Mouse (Mus musculus): ENCODE results near the gene Id1.

Gene Id1

DNA sequence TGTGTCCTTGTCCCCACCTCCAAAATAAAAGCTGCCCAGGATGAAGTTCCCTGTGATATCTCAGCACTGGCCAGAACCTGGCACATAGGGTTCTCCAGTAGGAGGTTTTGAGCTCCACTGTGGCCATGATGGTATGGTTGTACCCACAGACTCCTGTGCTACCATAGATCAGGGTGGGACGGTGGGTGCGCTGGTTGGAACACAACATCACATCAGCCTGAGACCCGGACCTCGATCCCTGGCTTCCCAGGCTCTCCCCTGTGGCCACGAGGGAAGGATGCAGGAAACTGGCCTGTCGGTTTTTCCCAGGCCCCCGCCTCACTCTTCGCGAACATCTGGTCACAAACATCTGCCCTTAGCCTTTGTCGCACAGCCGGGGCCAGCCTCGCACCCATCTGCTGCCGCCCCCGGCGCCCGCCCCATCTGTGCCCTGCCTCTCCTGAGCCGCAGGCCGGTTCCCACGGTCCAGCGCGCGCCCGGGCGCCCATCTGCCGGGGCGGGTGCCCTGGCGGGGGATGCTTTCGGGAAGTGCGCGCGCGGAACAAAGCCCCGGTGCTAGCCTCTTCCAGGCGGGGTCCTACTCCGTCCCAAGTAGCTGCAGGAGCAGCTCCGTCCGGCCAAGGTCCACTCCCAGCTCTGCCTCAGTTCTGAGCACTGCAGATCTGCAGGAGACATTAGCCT lies 12.3 kb upstream of the Id1 start:
- no peak for DNase-seq (ENCODE audit: low spot score)

DNA sequence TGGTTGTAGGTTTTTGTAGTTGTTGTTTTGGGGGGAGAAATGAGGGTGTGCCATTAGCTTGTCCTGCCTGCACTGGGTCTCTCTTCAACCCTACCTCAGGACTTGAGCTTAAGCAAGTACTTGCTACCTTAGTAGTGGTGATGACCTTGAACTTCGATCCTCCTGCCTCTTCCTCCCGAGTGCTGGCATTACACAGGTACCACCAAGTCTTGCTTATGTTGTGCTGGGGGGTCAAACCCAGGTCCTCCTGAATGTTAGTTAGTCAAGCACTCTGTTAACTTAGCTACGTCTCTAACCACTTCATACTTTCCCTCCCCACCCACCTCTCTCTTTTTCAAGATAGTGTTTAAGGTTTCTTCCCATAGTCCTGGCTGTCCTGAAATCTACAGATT lies 11.7 kb upstream of the Id1 start:
- DNase-seq (ENCODE audit: low spot score) = no peak

DNA sequence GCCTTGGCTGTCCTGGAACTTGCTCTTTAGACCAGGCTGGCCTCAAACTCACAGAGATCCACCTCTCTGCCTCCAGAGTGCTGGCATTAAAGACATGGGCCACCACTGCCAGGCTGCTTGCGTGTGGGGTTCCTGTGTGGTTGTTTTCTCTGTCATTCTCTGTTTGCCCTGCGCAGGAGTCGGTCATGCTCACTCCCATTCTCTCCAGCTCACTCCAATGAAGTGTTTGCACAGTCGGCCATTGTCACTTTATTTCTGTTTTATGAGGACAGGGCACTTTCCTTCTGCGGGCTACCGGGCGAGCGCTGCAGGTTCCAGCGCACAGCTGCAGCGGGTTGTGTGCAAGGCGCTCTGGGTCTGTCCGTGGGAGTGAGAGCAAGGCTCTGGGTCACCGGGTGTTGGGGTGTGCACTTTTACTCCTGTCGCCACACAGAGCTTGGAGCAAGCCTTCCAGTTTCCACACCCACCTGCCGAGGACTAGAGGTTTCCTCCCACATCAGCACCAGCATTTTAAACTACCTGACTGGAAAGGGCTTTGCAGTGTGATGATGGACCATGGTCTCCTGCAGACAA lies 10.8 kb upstream of the Id1 start:
- no peak for DNase-seq (ENCODE audit: low spot score)

DNA sequence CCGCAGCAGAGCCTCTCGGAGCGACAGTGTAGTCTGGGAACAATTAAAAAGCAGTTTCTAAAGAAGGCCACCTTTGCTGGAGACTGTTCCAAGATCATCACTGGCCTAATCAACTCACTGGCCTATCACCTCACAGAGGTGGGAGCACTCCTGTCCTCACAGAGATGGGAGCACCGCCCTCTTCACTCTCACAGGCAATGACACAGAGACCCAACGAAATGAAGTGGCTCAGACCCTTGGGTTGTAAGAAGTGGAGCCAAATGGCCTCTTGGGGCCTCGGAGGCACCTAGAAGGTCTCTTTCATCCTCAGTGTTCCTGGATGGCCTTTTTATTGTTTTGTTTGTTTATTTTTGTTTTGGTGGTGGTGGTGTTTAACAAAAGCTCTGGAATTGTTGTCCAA lies 9.8 kb upstream of the Id1 start:
- no peak for DNase-seq (ENCODE audit: low spot score)

DNA sequence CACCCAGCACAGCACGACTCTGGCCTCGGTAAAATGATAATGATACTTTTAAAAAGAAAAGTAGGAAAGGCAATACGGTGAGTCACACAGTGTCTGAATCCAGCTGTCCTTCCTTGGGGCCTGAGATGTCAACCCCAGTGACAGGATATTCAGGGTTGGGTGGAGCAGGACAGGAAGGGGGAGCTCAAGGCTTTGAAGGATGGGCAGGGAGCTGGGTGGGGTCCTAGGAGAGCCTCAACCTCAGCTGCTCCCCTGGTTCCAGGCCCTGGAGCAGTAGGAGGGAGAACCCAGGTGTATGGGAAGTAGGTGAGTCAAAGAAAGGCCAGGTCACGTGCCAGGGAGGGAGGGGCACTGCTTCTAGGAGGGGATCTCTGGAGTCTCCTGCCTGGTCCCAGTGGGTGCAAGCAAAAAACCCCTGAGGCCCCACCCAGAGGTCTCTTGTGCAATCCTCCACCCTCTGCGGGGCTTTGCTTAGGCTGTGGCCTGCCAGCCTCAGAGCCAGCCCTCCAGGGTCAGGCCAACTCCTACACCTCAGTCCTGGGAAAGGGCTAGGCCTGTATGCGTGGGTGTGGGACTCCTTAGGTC lies 9.2 kb upstream of the Id1 start:
- DNase-seq (ENCODE audit: low spot score) = no peak

DNA sequence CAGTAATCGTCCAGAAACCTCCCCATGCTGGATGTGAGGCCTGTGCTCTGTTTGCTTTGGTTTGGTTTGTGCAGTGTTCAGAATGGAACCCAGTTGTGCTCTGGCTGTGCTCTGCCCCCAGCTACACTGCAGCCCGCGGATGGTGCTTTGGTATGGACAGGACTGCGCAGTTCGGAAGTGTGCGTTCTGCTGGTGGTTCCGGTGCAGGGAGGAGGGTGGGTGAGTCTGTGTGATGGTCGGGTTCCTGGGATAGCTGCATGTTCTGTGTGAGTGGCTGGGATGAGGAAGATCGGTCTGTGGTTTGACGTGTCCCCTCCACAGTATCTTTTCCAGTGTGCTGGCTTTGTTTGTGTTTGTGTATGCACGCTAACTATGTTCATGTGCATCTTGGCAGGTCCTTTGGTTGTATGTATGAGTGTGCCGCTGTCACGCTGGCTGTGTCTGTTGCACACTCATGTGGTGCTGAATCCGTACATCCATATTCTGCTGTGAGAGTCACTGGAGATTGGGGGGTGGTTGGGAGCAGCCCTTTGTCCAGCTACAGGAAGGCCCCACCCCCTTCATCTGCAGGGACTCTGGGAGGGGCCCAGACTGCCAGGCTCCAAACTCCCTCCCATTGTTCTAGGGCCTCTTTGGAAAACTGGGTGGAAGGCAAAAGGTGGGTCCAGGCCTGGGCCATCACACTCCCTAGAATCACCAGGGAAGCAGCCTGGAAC lies 8.1 kb upstream of the Id1 start:
- no peak for DNase-seq (ENCODE audit: low spot score)

DNA sequence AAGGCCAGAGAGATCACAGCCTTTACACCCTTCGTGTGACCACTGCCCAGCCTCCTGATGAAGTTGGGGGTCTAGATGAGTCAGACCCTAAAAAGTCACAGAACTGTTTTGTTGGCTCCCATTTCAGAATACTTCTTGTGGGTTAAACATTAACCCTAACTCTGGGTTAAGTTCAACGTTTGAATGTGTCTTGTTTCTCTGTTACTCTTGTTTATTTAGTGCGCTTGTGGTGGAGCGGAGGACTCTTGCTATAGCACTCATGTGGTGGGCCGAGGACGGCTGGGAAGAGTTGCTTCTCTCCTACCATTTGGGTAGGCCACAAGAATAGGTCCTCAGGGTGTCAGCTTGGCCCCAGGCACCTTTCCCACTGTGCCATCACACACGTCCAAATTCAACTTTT lies 7.5 kb upstream of the Id1 start:
- DNase-seq (ENCODE audit: low spot score) = peak; percentile 62

DNA sequence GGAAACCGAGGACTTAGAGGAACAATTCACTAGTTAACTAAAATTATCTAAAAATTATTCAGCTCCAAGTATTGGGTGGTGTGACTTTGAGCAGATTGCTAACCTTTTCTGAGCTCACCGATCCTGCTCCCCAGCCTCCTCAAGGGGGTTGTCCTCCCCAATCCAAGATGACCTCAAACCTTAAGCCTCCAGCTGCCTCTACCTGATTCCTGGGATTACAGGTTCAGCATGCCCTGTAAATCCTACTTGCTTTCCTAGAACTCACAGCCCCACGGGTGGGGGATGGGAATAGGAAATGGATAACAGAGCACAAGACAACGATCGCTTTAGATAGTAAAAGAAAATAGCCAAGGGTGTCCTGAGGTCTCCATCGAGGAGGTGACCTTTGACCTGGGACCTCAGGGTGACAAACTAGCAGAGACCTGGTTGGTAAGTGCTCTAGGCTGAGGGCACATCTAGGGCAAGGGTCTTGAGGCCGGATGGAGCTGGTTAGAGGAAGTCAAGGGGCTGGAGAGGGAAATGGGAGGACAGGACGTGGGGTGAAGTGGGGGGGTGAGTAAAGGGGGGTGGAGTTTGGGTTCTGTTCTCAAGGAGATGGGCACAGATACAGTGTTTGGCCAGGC lies 6.9 kb upstream of the Id1 start:
- peak; percentile 93 for DNase-seq (ENCODE audit: low spot score)

DNA sequence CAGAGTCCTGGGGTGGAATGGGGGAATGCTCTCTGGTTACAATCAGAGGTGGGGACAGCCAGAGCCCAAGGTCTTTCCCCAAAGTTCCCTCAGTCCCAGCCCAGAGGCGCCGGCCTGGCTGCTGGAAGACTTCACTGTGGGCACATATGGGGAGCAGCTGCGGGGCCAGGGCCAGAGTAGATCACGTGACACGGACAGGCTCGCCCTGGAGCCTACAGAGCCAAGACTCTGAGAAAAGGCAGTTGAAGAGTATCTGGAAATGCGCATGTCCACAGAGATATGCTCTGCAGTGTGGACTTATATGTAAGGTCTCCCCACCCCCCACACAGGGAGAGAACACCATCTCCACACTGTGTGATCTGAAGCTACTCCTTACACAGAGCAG lies 6.4 kb upstream of the Id1 start:
- DNase-seq (ENCODE audit: low spot score) = peak; percentile 78

DNA sequence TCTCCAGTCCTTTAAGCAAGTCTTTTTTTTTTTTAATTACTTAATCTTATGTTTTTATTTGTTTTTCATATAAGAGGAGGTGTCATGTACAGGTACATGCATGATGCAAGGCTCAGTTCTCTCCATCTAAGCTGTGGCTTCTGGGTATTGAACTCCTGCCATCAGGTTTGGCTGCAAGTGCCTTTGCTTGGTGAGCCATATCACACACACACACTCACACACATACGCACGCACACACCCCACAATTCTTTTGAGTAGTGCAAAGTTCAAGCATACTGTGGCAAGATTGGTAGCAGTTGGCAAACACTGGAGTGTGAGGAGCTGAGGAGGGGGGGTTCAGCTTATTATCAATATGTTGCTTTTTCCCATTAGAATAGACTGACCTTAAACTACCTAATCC lies 2.9 kb upstream of the Id1 start:
- no peak for DNase-seq (ENCODE audit: low spot score)

DNA sequence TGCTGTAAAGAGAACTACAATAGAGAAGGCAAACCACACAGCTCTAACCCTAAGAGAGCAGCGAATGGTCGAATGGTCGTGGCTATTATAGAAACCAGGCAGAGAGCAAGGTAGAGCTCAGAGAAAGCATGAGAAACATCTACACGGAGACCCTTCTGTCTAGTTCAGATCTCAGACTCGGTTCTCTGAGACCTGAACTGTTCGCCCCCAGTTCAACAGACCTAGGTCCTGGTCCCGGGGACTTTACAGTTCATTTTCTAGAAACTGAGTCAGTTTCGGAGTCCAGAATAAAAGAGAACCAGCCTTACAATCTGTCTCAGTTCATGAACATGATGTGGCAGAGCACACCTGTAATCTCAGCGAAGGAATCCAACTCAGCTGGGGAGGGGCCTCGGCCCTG lies 1.6 kb upstream of the Id1 start:
- DNase-seq (ENCODE audit: low spot score) = no peak

DNA sequence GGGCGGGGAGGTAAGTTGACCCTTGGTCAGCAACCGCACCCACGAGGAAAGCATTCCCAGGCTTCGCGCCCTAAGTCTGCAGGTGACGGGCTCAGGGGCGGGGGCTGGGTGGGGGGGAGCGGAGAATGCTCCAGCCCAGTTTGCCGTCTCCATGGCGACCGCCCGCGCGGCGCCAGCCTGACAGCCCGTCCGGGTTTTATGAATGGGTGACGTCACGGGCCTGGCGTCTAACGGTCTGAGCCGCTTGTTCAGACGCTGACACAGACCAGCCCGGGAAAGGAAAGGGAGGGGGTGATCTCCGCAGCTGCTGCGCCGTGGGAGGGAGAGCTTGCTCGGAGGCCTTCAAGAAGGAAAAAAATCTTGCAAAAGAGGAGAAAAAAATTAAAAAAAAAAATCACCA lies 1.1 kb upstream of the Id1 start:
- DNase-seq (ENCODE audit: low spot score) = peak; percentile 98

DNA sequence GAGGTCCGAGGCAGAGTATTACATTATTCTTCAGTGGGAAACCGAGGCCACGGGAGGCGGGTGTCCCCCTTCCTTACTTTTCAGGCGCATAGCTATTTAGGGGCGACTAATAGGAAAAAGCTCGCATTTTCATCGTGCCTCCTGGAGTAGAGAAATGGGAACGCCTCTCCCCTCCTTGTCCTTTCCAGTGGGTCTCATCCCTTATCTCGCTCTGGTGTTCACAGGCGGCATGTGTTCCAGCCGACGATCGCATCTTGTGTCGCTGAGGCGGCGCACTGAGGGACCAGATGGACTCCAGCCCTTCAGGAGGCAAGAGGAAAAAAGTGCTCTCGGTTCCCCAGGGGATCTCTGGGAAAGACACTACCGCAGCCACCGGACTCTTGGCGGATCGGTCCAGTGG lies 697 bp downstream of the Id1 start:
- DNase-seq (ENCODE audit: low spot score) = no peak

DNA sequence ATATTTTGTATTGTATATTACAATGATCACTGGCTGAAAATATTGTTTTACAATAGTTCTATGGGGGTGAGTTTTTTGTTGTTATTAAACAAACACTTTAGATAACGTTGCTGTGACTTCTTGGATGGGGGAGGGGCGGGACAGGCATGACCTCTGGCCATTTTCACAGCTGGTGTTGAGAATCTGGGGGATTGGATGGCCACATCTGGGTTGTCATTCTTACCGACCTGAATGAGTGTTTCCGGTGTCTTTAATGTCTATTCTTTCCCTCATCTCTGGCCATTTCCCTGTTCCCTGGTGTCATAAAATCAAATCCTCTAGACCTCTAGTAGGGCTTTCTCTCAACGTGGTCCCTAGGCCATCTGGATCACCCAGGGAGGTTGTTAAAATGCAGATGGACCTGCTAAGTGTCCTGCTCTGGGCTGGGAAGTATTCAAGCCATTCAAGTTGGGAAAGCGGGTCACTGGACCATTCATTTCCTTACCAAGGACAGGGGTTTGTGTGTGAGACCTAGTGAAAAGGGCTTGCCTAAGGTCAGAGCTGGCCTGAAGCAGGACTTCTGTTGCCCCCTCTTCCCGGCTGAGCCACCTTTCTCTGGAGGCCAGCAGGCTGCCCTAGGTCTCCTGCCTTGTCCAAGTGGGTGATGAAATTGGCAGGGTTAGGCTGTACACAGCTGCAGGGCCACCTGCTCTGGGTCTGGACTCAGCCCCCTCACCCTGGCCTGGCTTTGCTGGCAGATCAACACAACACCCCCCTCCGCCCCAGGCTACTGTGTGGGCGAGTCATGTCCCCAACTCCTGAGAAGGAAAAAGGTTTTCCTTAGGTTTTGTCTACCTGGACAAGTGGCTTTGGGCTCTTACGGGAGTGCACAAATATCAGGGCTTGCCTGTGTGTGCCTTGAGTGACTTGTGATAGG lies 1.5 kb downstream of the Id1 start:
- no peak for DNase-seq (ENCODE audit: low spot score)

DNA sequence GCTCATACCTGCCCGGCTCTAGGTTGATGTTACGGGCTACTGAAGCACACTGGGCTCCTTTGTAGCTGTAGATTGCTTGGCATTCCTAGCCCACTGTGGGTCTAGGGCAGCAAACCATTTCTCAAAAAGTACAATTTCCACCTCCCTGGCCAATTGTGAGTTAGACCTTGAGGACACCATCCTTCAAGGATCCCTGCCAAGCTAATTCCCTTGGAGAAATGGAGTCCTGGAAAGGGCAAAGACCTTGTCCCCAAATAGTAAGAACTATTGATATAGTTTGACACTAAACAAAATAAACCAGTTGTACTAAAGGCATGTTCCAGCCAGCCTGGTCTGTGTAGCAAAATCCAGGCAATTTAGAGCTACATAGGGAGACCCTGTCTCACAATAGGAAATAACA lies 2.3 kb downstream of the Id1 start:
- DNase-seq (ENCODE audit: low spot score) = no peak

DNA sequence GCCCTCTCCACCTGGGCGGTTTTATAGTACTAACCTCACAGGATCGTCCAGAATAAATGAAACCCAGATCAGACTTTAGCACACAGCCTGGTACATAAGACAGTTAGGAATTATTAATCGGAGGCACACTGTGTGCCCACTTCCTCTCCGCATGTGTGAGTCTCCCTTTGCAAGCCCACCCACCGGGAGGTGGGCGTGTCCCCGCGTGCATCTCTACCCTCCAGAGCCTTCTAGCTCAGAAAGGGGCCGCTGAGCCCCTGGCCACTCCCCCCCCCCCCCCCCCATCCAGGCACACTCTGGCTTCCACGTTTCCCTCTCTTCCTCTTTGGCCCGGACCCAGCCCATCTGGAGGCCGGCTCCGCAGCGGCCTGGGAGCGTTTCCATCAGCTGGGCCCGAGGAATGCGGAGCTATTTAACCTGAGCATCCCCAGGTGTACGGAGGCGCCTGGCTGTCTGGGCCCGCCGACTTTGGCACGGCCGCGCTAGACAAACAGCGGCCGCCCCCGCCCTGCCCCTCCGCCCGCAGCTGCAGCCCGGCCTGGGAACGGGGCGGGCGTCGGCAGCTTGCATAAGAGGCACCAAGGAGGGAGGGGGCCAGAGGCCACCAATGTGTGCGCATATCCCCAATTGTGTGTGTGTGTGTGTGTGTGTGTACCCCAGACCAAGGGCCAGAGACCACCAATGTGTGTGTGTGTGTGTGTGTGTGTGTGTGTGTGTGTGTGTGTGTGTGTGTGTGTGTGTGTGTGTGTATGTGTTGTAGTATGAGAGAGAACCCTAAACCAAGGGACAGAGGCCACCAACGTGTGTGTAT lies 3.2 kb downstream of the Id1 start:
- DNase-seq (ENCODE audit: low spot score) = peak; percentile 91

DNA sequence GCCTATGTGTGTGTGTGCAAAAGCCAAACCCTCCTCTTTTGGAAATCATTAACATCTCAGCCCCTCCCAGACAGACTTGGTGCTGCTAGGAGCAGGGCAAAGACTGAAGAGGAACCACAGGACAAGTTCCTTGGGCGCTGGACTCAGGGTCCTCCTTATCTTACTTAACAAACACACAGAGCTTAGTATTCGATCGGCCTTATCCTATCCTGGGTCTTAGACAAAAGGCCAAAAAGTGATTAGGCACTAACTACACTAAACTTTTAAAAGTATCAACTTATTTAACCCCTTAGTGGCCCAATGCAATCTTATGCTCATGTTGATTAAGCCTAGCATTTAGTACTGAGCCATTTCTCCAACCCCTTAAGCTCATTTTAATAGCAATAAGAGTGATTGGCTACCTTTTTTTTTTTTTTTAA lies 3.8 kb downstream of the Id1 start:
- DNase-seq (ENCODE audit: low spot score) = peak; percentile 91

DNA sequence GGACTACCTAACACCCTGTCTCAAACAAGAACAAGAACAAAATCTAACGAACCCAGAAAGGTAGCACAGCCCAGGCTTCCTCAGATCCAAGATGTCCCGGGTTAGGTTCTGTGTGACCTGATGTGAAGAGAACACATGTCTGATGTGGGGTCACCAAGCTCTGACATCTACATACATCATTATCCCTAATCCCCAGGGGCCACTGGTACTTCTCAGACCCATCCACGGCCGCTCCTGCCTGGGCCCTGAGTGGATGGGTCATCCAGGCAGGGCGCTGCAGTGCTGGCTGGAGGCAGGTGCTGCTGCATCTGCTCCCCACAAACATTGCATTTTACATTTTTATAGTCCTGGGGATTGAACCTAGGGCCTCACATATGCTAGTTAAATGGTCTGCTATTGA lies 4.4 kb downstream of the Id1 start:
- DNase-seq (ENCODE audit: low spot score) = no peak

DNA sequence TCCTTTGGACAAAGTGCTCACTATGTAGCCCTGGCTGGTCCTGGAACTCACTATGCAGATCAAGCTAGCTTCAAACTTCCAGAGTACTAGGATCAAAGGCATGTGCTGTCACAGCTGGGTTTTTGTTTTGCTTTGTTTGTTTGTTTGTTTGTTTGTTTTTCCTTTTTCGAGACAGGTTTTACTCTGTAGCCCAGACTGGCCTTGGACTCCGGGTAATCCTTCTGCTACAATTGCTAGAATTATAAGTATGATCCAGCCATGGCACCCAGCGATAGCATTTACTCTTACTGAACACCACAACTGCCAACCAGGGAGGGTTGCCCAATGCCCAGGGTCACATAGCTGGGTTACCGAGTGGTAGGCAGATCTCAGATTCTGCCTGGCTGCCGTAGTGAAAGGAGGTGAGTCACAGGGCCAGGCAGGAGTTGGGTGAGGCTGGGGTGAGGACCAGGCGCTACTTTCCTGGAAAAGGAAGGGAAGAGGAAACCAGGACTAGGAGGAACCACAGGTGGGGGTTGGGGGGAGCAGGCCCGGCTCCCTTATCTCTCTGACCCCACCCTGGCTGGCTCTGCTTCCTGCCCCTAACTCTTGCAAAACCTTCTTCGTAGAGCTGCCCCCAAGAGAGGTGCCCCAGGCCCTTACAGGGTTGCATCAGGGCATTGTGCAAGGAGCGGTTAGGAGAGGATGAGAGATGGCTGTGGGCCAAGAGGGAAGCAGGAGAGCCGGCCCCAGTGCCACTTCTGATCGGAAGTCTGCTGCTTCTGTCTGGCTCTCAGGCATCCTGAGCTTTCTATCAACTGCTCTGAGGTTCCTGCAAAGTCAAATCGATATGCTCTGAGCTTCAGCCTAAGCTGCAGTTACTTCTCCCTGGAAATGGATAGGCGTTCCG lies 5.3 kb downstream of the Id1 start:
- DNase-seq (ENCODE audit: low spot score) = peak; percentile 87

DNA sequence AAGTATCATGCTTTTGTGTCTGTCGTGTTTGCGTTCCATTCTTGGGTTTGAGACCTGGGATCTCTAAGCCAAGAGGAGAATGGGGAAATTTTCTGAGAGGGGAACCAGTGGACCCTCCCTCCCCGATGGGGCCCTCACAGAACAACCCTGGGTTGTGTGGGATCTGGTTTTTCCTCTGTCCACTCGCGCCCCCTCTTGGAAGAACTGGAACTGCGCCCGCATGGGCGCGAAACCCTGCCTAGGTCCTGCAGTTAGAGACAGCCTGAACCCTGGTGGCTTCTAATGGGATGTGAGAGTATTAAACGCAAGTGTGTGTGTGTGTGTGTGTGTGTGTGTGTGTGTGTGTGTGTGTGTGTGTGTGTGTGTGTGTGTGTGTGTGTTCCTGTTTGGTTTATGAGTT lies 6.4 kb downstream of the Id1 start:
- peak; percentile 78 for DNase-seq (ENCODE audit: low spot score)

Measured in yolk sac, embryonic 10.5 days (tissue).